Mouse (Mus musculus): Measurements from ENCODE around the gene Rarb.
"Not testable (repeated sequence)": the region's sequence is repeated elsewhere in the genome, so short reads cannot be mapped to it uniquely, and the experiment has no call there.

Rarb gene

DNA sequence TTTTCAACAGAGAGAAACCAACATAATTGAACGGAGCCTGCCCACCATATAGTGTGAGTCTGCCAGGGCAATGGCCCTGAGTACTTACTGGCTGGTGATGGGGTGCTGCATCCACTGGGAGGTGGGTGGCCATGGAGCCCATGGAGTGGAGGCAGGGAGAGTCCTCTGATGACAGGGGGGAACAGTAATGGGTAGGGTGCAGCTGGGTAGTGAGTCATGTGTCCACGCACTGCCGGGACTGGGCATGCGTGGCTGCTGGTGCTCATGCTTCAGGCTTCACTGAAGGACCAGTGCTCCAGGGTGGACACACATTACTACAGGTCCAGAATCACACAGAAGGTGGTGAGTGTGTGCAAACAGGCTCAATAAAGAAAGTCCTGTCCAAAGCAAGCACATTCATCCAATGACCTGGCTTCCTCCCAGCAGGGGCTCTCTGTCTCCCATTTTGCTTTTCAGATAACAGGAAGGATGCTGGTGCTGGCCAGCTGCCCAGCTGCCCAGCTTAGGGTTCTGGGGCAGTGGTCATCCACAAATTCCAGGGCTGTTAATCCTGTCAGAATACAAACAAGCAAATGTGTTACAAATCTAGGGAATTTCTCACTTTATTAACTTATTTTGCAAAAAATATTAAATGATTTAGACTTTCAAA is at the start of gene Rarb:
TSS of gene Rarb (minus strand) at position 555 of the 649 bp plus-strand sequence.
- no peak for DNase-seq (ENCODE audit: low spot score)

- peak; percentile 42 for DNase-seq (ENCODE audit: low spot score)
Measured at GRCm38 (mm10) chr14:16842036-16842435, 23.1 kb upstream of the Rarb start.

DNA sequence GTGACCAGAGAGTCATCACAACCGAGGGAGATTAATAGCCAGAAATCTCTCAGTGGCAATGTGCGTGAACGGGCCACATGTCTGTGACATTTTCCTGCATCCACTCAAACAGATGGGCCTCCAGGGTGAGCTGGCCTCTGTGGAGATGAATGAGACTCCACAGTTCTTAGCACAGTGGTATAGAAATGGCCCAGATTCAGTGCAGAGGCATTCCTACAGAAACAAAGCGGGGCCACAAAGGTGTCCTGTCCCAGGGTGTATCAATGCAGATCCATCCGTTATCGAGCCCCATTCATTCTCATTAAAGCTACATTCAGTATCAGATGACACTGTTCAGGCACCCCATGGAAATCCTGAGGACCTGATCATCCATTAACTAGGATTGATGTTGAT is 22.6 kb upstream of the Rarb start:
- DNase-seq (ENCODE audit: low spot score): peak; percentile 45

DNA sequence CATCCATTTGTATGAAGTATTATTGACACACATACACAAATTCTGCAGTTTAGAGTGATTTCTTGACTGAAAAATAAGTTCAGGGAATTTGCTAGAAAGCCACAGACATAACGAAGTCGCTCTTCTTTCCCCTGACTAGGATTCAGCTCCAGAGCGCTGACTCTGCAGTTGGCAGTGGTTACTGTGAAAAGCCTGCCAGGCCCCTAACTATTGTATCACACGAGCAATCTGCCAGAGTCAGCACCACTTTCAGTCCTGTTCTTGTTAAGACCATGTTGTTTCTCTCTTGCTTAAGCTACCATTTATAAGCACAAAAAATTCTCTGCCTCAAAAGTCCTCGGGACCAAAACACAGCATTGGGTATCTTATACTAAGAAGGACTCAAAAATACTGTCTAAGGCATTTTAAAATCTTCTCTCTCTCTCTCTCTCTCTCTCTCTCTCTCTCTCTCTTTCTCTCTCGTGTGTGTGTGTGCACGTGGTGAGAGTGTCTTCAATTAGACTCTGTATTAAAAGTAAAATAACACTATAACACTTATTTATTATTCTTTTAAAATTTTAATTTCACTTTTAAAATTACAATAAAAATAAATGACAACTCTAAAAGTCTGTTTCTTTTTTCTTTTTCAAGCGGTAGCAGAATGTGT is 22.1 kb upstream of the Rarb start:
- no peak for DNase-seq (ENCODE audit: low spot score)

DNA sequence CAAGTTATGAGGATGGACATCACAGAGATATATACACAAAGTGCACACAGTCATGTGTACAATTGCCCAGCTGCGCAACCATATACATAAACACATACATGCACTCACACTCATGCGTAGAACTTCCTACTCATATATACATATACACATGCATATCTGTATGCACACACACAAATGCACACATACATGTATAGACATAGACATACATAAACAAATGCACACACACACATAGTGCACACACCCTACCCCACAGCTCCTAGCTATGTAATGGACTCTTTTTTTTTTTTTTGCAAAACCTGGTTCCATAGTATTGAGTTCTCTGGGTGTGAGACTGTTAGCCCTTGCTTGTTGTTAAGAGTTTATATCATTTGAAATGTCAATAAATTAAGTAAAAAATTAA is 21.2 kb upstream of the Rarb start:
- DNase-seq (ENCODE audit: low spot score): no peak

DNA sequence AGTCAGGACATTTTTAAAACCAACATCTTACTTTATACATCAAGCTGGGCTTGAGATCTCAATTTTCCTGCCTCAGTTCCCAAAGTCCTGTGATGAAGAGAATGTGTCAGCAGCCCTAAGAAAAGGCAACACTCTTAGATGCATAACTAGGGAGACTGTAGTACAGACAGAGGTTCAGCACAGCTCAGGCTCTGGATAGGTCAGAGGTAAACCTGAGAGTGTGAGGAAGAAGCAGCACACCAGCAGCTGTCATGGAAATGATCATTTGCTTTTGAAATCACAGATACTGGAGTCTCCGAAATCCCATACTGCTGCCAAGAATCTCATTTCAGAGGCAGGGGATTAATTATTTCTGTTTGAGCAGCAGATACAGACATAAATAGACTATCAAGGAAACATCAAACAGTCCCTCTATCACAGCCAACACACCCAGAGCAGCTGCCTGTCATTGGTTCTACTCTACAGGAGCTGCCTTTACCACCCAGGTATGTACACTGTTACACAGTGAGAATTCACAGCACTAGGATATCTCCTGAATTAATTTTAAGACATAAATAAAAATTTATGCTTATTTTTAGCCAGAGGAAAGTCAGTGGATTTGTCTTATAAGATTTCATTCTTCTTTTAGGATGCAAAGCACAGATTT is 3.7 kb downstream of the Rarb start:
- DNase-seq (ENCODE audit: low spot score): no peak

DNA sequence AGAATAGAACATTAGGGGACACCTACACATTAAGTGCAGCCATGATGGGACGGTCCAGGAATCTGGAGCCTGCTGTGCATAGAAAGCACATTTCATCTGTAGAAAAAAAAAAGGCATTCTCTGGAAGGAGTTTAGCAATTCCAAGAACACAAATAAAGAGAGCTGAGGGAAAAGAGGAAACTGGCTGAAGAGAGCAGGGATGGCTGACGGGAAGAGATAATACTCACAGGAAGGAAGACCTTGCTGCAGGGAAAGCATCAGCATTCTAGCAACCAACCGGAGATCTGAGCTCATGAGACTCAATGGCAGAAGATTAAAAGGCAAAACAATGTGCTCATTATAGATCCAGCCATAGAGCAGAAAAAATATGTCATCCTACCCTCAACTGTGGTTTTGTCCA is 12.8 kb downstream of the Rarb start:
- no peak for DNase-seq (ENCODE audit: low spot score)

GRCm38 (mm10) chr14:16790161-16790560 is 28.8 kb downstream of the Rarb start:
- DNase-seq (ENCODE audit: low spot score): no peak

- no peak for DNase-seq (ENCODE audit: low spot score)
Measured at GRCm38 (mm10) chr14:16781942-16782541, 36.9 kb downstream of the Rarb start.

DNA sequence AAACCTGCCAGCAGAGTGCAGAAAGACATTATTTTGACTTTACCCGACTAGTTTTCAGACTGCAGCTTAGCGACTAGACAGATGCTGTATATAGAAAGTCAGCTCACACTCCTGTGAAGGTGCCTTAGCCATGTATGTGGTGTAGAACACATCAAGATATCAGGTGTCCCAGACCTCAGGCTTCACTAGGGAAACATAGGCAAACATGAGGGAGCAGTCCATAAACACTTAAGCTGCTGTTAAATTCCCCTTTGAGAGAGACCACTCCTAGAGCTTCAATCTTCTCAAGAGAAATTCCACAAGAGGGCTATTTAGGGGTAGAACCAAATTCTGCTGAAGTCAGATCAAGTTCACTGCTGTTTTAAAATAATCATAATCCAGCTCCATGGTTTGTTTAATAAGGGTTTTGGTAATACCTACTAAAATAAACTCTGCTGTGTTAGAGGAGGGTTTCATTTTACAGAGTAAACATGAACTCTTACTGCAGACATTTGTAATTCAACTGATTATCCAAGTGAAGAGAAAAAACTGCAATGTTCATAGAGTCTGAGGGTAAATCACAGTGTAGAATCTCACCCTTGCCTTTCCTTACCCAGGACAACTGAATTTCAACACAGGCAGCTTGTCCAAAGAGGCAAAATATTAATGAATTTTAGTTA is 42.1 kb downstream of the Rarb start:
- no peak for DNase-seq (ENCODE audit: low spot score)

DNA sequence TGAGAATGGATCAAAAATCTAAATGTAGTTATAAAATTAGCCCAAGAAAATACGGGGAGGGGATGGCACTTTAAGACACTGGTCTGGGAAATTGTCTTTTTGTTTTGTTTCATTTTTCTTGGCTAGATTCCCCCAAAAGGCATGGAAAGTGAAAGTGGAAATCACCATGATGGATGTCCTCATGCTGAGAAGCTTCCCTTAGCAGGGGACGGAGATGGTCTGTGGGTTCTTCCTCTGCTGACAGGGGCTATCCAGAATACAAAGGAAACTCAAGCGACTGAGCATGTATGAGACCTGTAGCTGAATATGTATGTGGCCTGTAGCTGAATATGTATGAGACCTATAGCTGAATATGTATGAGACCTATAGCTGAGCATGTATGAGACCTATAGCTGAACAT is 46.0 kb downstream of the Rarb start:
- DNase-seq (ENCODE audit: low spot score): no peak

DNA sequence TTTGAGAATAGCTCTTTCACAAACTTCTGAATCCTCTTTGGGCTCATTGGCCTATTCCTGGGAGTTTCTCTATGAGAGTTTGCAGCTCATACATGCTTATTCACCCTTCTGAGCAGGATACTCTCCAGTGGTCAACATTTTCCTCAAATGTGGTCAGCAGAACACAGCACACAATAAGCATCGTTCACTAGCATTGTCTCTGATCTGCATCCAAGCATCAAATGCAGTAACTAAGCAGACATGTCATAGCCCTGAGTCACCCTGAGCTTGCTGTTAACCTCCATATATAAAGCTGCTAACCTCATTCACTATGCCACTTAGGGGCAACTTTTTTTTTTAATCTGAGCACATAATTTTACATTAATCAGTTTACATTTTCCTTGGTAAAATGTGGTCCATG is 53.1 kb downstream of the Rarb start:
- no peak for DNase-seq (ENCODE audit: low spot score)

- DNase-seq (ENCODE audit: low spot score): no peak
Measured at GRCm38 (mm10) chr14:16762773-16763172, 56.2 kb downstream of the Rarb start.

- DNase-seq (ENCODE audit: low spot score): no peak
Measured at GRCm38 (mm10) chr14:16758773-16759434, 60.1 kb downstream of the Rarb start.

GRCm38 (mm10) chr14:16755601-16756000 is 63.4 kb downstream of the Rarb start:
- DNase-seq (ENCODE audit: low spot score): not testable (repeated sequence)

GRCm38 (mm10) chr14:16752648-16753047 is 66.3 kb downstream of the Rarb start:
- DNase-seq (ENCODE audit: low spot score): no peak

GRCm38 (mm10) chr14:16746982-16747578 is 71.9 kb downstream of the Rarb start:
- no peak for DNase-seq (ENCODE audit: low spot score)

GRCm38 (mm10) chr14:16740982-16741739 is 77.8 kb downstream of the Rarb start:
- DNase-seq (ENCODE audit: low spot score): no peak

- no peak for DNase-seq (ENCODE audit: low spot score)
Measured at GRCm38 (mm10) chr14:16738538-16738937, 80.4 kb downstream of the Rarb start.

GRCm38 (mm10) chr14:16737781-16738180 is 81.2 kb downstream of the Rarb start:
- no peak for DNase-seq (ENCODE audit: low spot score)
